Mouse (Mus musculus): ENCODE measurements at regions not wholly inside any gene's neighbourhood (a gene's known extent, or its start where the extent isn't known, plus 50 kb on each side); places are given as distances from the start of the nearest gene placed in this dataset.

- TF ChIP-seq CTCF (IDR thresholded peaks at IDR 0.05; ENCODE audit: low read depth, low read length) = no peak
- no peak for TF ChIP-seq GATA1 (IDR thresholded peaks at IDR 0.05; ENCODE audit: borderline replicate concordance, low read length)
- no peak for TF ChIP-seq POLR2AphosphoS5 (IDR thresholded peaks at IDR 0.05; ENCODE audit: insufficient replicate concordance, low read depth, low read length)
- TF ChIP-seq TAL1 (conservative IDR thresholded peaks at IDR 0.05; ENCODE audit: low read depth, low read length) = no peak
- no peak for TF ChIP-seq GATA2 (IDR thresholded peaks at IDR 0.05; ENCODE audit: borderline replicate concordance, low read depth, low read length)
Observed at GRCm38 (mm10) chr13:112005421-112005820, 196.6 kb upstream of the Map3k1 start.

All from G1E (cell line).